Mouse (Mus musculus): ENCODE results near the gene Sap30. TPM values are rescaled to one million over a fixed set of nuclear protein-coding genes. Genes with fewer than 3 reads are reported as not detected.
"Not testable (repeated sequence)": the region's sequence is repeated elsewhere in the genome, so short reads cannot be mapped to it uniquely, and the experiment has no call there.

Sap30 gene
- 78.6 and 81.8 TPM in 2 replicates for polyA plus RNA-seq (2015; fragmentation: Nextera tagmentation; extraction: Ambion mirVana)

DNA sequence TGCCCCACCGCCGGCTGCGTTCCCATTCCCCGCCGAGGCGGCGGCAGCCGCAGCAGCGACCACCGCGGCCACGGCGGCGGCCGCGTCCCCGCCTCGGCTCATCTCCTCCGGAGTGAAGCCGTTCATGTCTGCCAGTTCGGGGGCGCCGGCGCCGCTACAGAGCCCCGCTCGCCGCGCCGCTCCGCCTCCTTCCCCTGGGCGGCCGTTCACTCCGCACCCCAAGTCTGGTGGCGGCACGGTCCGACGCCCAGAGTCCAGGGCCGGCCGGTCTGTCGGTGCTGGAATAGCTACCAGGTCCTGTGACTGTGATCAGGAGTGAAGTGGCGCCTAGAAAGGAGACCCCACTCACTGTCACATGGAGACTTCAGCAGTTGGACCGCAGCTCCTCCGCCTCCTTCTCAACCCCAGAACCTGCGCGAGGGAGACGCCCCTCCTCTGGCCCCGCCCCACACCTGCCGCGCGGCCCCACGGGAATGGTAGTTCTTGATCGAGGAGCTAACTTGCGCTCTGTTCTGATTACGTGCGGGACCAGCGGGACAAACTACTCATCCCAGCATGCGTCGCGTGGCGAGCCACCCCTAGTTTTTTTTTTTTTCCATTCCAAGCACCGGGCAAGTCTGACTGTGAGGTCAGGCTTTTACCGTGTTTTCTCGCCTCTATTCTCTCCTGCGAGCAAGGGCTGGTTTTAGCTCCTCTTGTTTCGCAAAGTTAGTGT, at the start of gene Sap30:
Gene Sap30 (minus strand): TSS at position 420 of the 715 bp plus-strand sequence.
- Histone ChIP-seq H3K9ac (replicated peaks) (peak within 1 kb of the TSS; percentile 97), H3K27ac (replicated peaks) (peak within 1 kb of the TSS; percentile 99), H3K9me3 (no peaks in the 10 kb centered on the region), H3K27me3 (no peaks in the 10 kb centered on the region), H3K36me3 (peaks cover 3% of the 10 kb centered on the region), H3K4me3 (peak within 1 kb of the TSS; percentile 98), H3K4me2 (replicated peaks) (peak within 1 kb of the TSS; percentile 83), H3K4me1 (peaks cover 13% of the 10 kb centered on the region)
- ATAC-seq (replicated peaks), result peak; percentile 98
- WGBS, result under 1% methylated on average over 65 of the region's 66 CpGs

DNA sequence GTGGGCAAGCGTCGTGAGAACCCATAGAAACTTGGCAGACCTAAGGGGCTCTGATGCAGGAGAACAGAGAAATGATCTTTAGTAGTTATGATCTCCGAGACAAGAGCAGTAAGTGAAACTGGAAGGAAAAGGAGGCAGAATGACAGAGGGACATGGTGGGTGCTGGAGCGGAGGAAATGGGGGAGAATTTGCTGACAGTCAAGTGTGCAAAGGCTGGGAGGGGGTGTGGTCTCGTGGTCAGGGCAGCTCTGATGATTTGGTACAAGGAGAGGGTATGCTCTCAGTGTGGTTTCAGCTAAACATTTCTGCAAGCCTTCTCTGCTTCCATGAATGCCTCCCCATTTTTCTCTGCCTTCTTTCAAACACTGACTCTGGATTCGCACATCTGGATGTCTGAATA, 48.5 kb upstream of the Sap30 start:
- no peak for ATAC-seq (replicated peaks)
- Histone ChIP-seq H3K4me2 (replicated peaks) (no peak overlapping the region), H3K27me3 (no peaks in the 10 kb centered on the region), H3K4me3 (no peak overlapping the region), H3K27ac (replicated peaks) (no peak overlapping the region), H3K9ac (replicated peaks) (no peak overlapping the region), H3K4me1 (no peaks in the 10 kb centered on the region), H3K36me3 (no peaks in the 10 kb centered on the region; the same call in 1 of the 2 replicates), H3K9me3 (no peaks in the 10 kb centered on the region)
- WGBS, result 90% methylated on average over 6 of the region's 6 CpGs

DNA sequence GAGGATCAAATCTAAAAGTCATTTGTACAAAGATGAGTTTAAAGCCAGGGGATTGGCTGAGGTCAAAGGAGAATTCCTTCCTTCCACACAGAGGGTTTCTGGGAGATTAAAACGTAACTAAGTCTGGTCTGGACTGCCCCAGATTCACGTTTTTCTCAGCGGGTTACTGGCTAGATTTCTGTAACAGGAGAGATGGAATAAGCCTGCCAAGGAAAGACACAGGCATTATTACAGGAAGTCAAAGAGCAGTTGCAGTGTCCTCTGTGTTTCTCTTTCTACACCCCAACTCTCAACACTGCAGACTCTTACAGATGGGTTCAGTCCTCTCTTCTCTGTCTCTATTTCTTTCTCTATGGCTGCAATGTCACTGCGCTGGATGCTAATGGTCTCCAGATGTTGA, 46.8 kb upstream of the Sap30 start:
- no peaks in the 10 kb centered on the region for H3K9me3 ChIP-seq
- H3K9ac ChIP-seq (replicated peaks), result no peak overlapping the region
- WGBS, result 84% methylated on average over 4 of the region's 4 CpGs

DNA sequence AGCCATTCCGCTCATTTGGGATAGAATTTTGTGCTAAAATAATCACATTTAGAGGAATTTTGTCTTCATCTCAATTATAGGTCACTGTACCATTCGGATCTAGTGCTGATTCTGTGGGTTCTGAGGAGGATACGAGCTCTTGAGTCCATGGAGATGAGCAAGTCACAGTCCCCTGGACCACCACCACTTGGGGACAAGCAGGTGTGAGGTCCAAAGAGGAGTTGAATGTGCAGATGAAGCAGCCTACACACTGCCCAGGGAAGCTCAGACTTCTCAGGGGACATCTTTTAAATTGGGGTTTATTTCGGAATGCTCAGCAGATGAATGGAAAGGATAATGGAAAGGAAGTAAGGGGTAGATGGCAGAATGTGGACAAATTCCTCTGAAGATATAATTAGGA, 45.4 kb upstream of the Sap30 start:
- WGBS, result 92% methylated on average over 4 of the region's 4 CpGs
- no peak for ATAC-seq (replicated peaks)
- H3K4me3 ChIP-seq, result no peak overlapping the region
- 0 out of 2 replicates have a peak, but pooled peaks cover 4% of the 10 kb centered on the region for H3K4me1 ChIP-seq
- H3K4me2 ChIP-seq (replicated peaks), result no peak overlapping the region
- no peak overlapping the region for H3K27ac ChIP-seq (replicated peaks)
- no peaks in the 10 kb centered on the region for H3K27me3 ChIP-seq
- H3K36me3 ChIP-seq, result no peaks in the 10 kb centered on the region; the same call in 1 of the 2 replicates
- no peaks in the 10 kb centered on the region for H3K9me3 ChIP-seq
- H3K9ac ChIP-seq (replicated peaks), result no peak overlapping the region

More for the DNA sequence above, 46.8 kb upstream of the Sap30 start:
- Histone ChIP-seq H3K36me3 (no peaks in the 10 kb centered on the region; the same call in 1 of the 2 replicates), H3K4me3 (no peak overlapping the region), H3K27me3 (no peaks in the 10 kb centered on the region), H3K27ac (replicated peaks) (no peak overlapping the region), H3K4me2 (replicated peaks) (no peak overlapping the region), H3K4me1 (0 out of 2 replicates have a peak, but pooled peaks cover 4% of the 10 kb centered on the region)
- no peak for ATAC-seq (replicated peaks)

DNA sequence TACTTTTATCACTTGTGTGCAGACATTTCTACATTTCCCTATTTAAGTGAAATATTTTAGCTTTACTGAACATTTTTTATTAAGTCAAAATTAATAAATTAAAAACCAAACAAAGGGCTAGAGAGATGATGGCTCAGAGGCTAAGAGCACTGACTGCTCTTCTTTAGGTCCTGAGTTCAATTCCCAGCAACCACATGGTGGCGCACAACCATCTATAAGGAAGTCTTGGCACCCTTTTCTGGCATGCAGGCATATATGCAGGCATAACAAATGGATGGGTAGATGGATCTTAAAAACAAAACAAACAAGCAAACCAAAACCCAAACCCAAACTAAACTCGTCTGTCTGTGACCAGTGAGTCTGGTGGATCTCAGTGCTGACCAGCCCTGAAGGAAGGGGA, 44.6 kb upstream of the Sap30 start:
- Histone ChIP-seq H3K27me3 (no peaks in the 10 kb centered on the region), H3K4me1 (0 out of 2 replicates have a peak, but pooled peaks cover 4% of the 10 kb centered on the region)

GRCm38 (mm10) chr8:57530666-57531349, 43.1 kb upstream of the Sap30 start:
- H3K27me3 ChIP-seq, result no peaks in the 10 kb centered on the region
- H3K36me3 ChIP-seq, result no peaks in the 10 kb centered on the region; the same call in 1 of the 2 replicates
- 0 out of 2 replicates have a peak, but pooled peaks cover 4% of the 10 kb centered on the region for H3K4me1 ChIP-seq
- no peak overlapping the region for H3K27ac ChIP-seq (replicated peaks)
- H3K4me2 ChIP-seq (replicated peaks), result no peak overlapping the region; the same call in 1 of the 2 replicates
- H3K4me3 ChIP-seq, result no peak overlapping the region
- no peak overlapping the region for H3K9ac ChIP-seq (replicated peaks)
- H3K9me3 ChIP-seq, result no peaks in the 10 kb centered on the region
- peak; percentile 78 for ATAC-seq (replicated peaks)
- WGBS, result 29% methylated on average over 15 of the region's 15 CpGs

More for the DNA sequence above, 44.6 kb upstream of the Sap30 start:
- Histone ChIP-seq H3K4me3 (no peak overlapping the region), H3K9ac (replicated peaks) (no peak overlapping the region), H3K4me2 (replicated peaks) (no peak overlapping the region), H3K27ac (replicated peaks) (no peak overlapping the region), H3K36me3 (no peaks in the 10 kb centered on the region; the same call in 1 of the 2 replicates), H3K9me3 (no peaks in the 10 kb centered on the region)
- 54% methylated on average over 2 of the region's 2 CpGs for WGBS
- ATAC-seq (replicated peaks), result no peak

GRCm38 (mm10) chr8:57530238-57530637, 42.6 kb upstream of the Sap30 start:
- Histone ChIP-seq H3K4me2 (replicated peaks) (no peak overlapping the region), H3K27me3 (no peaks in the 10 kb centered on the region), H3K27ac (replicated peaks) (no peak overlapping the region), H3K4me1 (0 out of 2 replicates have a peak, but pooled peaks cover 4% of the 10 kb centered on the region), H3K4me3 (no peak overlapping the region), H3K36me3 (no peaks in the 10 kb centered on the region), H3K9me3 (no peaks in the 10 kb centered on the region), H3K9ac (replicated peaks) (no peak overlapping the region)
- 87% methylated on average over 13 of the region's 13 CpGs for WGBS
- peak; percentile 30; the same call in 1 of the 2 replicates for ATAC-seq (replicated peaks)

GRCm38 (mm10) chr8:57528036-57528435, 40.4 kb upstream of the Sap30 start:
- H3K9me3 ChIP-seq, result no peaks in the 10 kb centered on the region
- no peak overlapping the region for H3K4me2 ChIP-seq (replicated peaks)
- no peak overlapping the region for H3K4me3 ChIP-seq
- 86% methylated on average over 1 of the region's 1 CpGs for WGBS
- ATAC-seq (replicated peaks), result no peak
- H3K27ac ChIP-seq (replicated peaks), result no peak overlapping the region
- no peaks in the 10 kb centered on the region for H3K36me3 ChIP-seq
- 0 out of 2 replicates have a peak, but pooled peaks cover 4% of the 10 kb centered on the region for H3K4me1 ChIP-seq
- H3K9ac ChIP-seq (replicated peaks), result no peak overlapping the region
- H3K27me3 ChIP-seq, result no peaks in the 10 kb centered on the region

- no peak for ATAC-seq (replicated peaks)
- WGBS, result 87% methylated on average over 12 of the region's 12 CpGs
- H3K4me3 ChIP-seq, result no peak overlapping the region
- no peaks in the 10 kb centered on the region for H3K9me3 ChIP-seq
- 0 out of 2 replicates have a peak, but pooled peaks cover 2% of the 10 kb centered on the region for H3K36me3 ChIP-seq
- no peak overlapping the region for H3K9ac ChIP-seq (replicated peaks)
- no peaks in the 10 kb centered on the region for H3K4me1 ChIP-seq
- H3K4me2 ChIP-seq (replicated peaks), result no peak overlapping the region
- no peaks in the 10 kb centered on the region for H3K27me3 ChIP-seq
- no peak overlapping the region for H3K27ac ChIP-seq (replicated peaks)
These were observed 32.6 kb upstream of the Sap30 start for GRCm38 (mm10) chr8:57520186-57520786.

DNA sequence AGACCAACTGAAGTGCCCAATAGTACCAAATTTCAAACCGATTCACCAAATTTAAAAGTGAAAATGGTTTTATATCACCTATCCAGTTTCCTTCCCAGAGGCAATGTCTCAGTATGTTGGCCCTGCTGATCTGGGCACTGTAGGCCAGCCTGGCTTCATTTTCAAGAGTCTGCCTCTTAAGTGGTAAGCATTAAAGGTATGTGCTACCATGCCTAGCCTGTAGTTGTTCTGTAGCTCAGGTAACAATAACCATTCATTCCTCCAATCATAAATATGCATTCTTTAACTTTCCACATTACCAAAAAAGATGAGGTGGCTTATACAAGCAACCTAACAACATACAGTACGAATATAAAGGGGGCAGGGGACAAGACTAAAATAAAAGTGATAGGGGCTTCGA, 30.1 kb upstream of the Sap30 start:
- 90% methylated on average over 3 of the region's 3 CpGs for WGBS
- no peak for ATAC-seq (replicated peaks)

GRCm38 (mm10) chr8:57516685-57517084, 29.0 kb upstream of the Sap30 start:
- H3K36me3 ChIP-seq; H3K4me3 ChIP-seq; H3K27ac ChIP-seq (replicated peaks); H3K9me3 ChIP-seq; H3K9ac ChIP-seq (replicated peaks); H3K27me3 ChIP-seq; ATAC-seq (replicated peaks); H3K4me2 ChIP-seq (replicated peaks); H3K4me1 ChIP-seq: not testable (repeated sequence)
- WGBS, result 87% methylated on average over 5 of the region's 5 CpGs

More for the DNA sequence above, 30.1 kb upstream of the Sap30 start:
- H3K4me1 ChIP-seq, result peaks cover 4% of the 10 kb centered on the region
- H3K4me3 ChIP-seq, result no peak overlapping the region
- H3K4me2 ChIP-seq (replicated peaks), result no peak overlapping the region
- H3K9me3 ChIP-seq, result no peaks in the 10 kb centered on the region
- H3K27ac ChIP-seq (replicated peaks), result no peak overlapping the region
- no peak overlapping the region for H3K9ac ChIP-seq (replicated peaks)
- H3K36me3 ChIP-seq, result 0 out of 2 replicates have a peak, but pooled peaks cover 2% of the 10 kb centered on the region
- no peaks in the 10 kb centered on the region for H3K27me3 ChIP-seq

All from forebrain, embryonic 15.5 days (tissue).